Mouse (Mus musculus) MEL (cell line): Measurements from ENCODE around the gene Rrp36. TPM values are rescaled to one million over a fixed set of nuclear protein-coding genes. Genes with fewer than 3 reads are reported as not detected.

Experiments
- DNase-seq: peaks from one replicate; pipeline ENCODE4 v3.0.0; 2011; ENCODE audit warnings: low read depth, low spot score
- H3K27ac ChIP-seq: 2 replicates; pipeline ENCODE4 v1.5.1; 2012; ENCODE audit warnings: low read depth, mild to moderate bottlenecking, control low read depth, low read length, moderate library complexity; ENCODE audit not compliant: control insufficient read depth
- H3K27me3 ChIP-seq, 2 experiments: fragments of 150-350 bp in 1 of 2; sonication (generic) in 1 of 2; 2 replicates each; pipeline ENCODE4 v1.6.1; 2012; ENCODE audit warnings: low read length in 2 of 2, mild to moderate bottlenecking in 2 of 2, improper control_type of control experiment in 1 of 2, moderate library complexity in 1 of 2; ENCODE audit not compliant: insufficient read depth in 2 of 2, control insufficient read depth in 1 of 2
- H3K36me3 ChIP-seq, 2 experiments: 2 replicates each; pipeline ENCODE4 v1.6.1; 2012 to 2014; ENCODE audit warnings: low read length in 2 of 2, improper control_type of control experiment in 1 of 2, inconsistent platforms in 1 of 2, mild to moderate bottlenecking in 1 of 2; ENCODE audit not compliant: insufficient read depth in 2 of 2, control insufficient read depth in 1 of 2
- H3K4me1 ChIP-seq, 2 experiments: fragments of 150-350 bp in 1 of 2; sonication (generic) in 1 of 2; 2 replicates each; pipeline ENCODE4 v1.6.1; 2012; ENCODE audit warnings: low read length in 2 of 2, improper control_type of control experiment in 1 of 2, mild to moderate bottlenecking in 1 of 2; ENCODE audit not compliant: insufficient read depth in 2 of 2, control insufficient read depth in 1 of 2
- H3K4me3 ChIP-seq, 2 experiments: fragments of 150-350 bp in 1 of 2; sonication (generic) in 1 of 2; 2 replicates each; pipeline ENCODE4 v1.5.1; 2012; ENCODE audit warnings: low read depth in 2 of 2, low read length in 2 of 2, mild to moderate bottlenecking in 2 of 2, moderate library complexity in 2 of 2, control low read depth in 1 of 2, improper control_type of control experiment in 1 of 2; ENCODE audit not compliant: control insufficient read depth in 1 of 2, insufficient read depth in 1 of 2
- H3K79me2 ChIP-seq: 2 replicates; pipeline ENCODE4 v1.6.1; 2012; ENCODE audit warnings: mild to moderate bottlenecking, low read length, moderate library complexity; ENCODE audit not compliant: control insufficient read depth, poor library complexity, insufficient read depth
- H3K9ac ChIP-seq: 2 replicates; pipeline ENCODE4 v1.6.1; 2012; ENCODE audit warnings: low read depth, mild to moderate bottlenecking, control low read depth, low read length, moderate library complexity; ENCODE audit not compliant: control insufficient read depth, poor library complexity, severe bottlenecking
- H3K9me3 ChIP-seq: fragments of 150-350 bp; sonication (generic); replicated peaks from 2 replicates; pipeline ENCODE4 v1.6.1; 2012; ENCODE audit warnings: mild to moderate bottlenecking, low read length, improper control_type of control experiment, moderate library complexity; ENCODE audit not compliant: insufficient read depth
- CHD2 ChIP-seq: IDR thresholded peaks from 2 replicates; pipeline ENCODE4 v1.6.1; 2011; ENCODE audit warnings: low read length, improper control_type of control experiment
- ETS1 ChIP-seq: IDR thresholded peaks from 2 replicates; pipeline ENCODE4 v1.6.1; 2012; ENCODE audit warnings: low read depth, mild to moderate bottlenecking, inconsistent platforms, low read length, improper control_type of control experiment, moderate library complexity
- GABPA ChIP-seq: IDR thresholded peaks from 2 replicates; pipeline ENCODE4 v1.6.1; 2012; ENCODE audit warnings: low read depth, mild to moderate bottlenecking, inconsistent platforms, low read length, improper control_type of control experiment, moderate library complexity
- GATA1 ChIP-seq: IDR thresholded peaks from 2 replicates; pipeline ENCODE4 v1.6.1; 2011; ENCODE audit warnings: low read depth, low read length, improper control_type of control experiment
- KAT2A ChIP-seq: conservative IDR thresholded peaks from 2 replicates; pipeline ENCODE4 v1.6.1; 2012; ENCODE audit warnings: low read depth, low read length, improper control_type of control experiment, inconsistent platforms
- MAFK ChIP-seq: IDR thresholded peaks from 2 replicates; pipeline ENCODE4 v1.6.1; 2011; ENCODE audit warnings: low read depth, mild to moderate bottlenecking, low read length, improper control_type of control experiment, borderline replicate concordance
- MAZ ChIP-seq: IDR thresholded peaks from 2 replicates; pipeline ENCODE4 v1.6.1; 2012; ENCODE audit warnings: low read depth, mild to moderate bottlenecking, inconsistent platforms, low read length, improper control_type of control experiment
- MEF2A ChIP-seq: IDR thresholded peaks from 2 replicates; pipeline ENCODE4 v1.6.1; 2014; ENCODE audit warnings: low read depth, mild to moderate bottlenecking, inconsistent platforms, low read length, improper control_type of control experiment; ENCODE audit not compliant: poor library complexity, insufficient replicate concordance, severe bottlenecking; ENCODE audit errors: extremely low read depth
- MYB ChIP-seq: IDR thresholded peaks from 2 replicates; pipeline ENCODE4 v1.6.1; 2011; ENCODE audit warnings: mild to moderate bottlenecking, low read depth, low read length, improper control_type of control experiment
- NRF1 ChIP-seq: IDR thresholded peaks from 2 replicates; pipeline ENCODE4 v1.6.1; 2014; ENCODE audit warnings: low read depth, mild to moderate bottlenecking, inconsistent platforms, low read length, improper control_type of control experiment, moderate library complexity; ENCODE audit not compliant: poor library complexity, insufficient read depth, severe bottlenecking
- POLR2A ChIP-seq, 2 experiments: IDR thresholded peaks; 2 replicates each; pipeline ENCODE4 v1.6.1; 2011 to 2012; ENCODE audit warnings: low read length in 2 of 2, mild to moderate bottlenecking in 2 of 2, control low read depth in 1 of 2, improper control_type of control experiment in 1 of 2, low read depth in 1 of 2, moderate library complexity in 1 of 2; ENCODE audit not compliant: control insufficient read depth in 1 of 2, insufficient read depth in 1 of 2, poor library complexity in 1 of 2
- POLR2AphosphoS5 ChIP-seq: IDR thresholded peaks from 2 replicates; pipeline ENCODE4 v1.6.1; 2012; ENCODE audit warnings: low read depth, borderline replicate concordance, mild to moderate bottlenecking, inconsistent platforms, low read length, moderate library complexity, mixed read lengths
- RCOR1 ChIP-seq: IDR thresholded peaks from 2 replicates; pipeline ENCODE4 v1.6.1; 2012; ENCODE audit warnings: low read depth, mild to moderate bottlenecking, inconsistent platforms, low read length, improper control_type of control experiment
- SIN3A ChIP-seq: IDR thresholded peaks from 2 replicates; pipeline ENCODE4 v1.6.1; 2012; ENCODE audit warnings: low read length, improper control_type of control experiment, inconsistent platforms
- SMC3 ChIP-seq: IDR thresholded peaks from 2 replicates; pipeline ENCODE4 v1.6.1; 2011; ENCODE audit warnings: low read depth, low read length, improper control_type of control experiment
- TAL1 ChIP-seq: IDR thresholded peaks from 2 replicates; pipeline ENCODE4 v1.6.1; 2012; ENCODE audit warnings: mild to moderate bottlenecking, inconsistent platforms, low read length, moderate library complexity, mixed read lengths
- TBP ChIP-seq: IDR thresholded peaks from 2 replicates; pipeline ENCODE4 v1.8.0; 2011; ENCODE audit warnings: low read depth, low read length, improper control_type of control experiment
- ZKSCAN1 ChIP-seq: IDR thresholded peaks from 2 replicates; pipeline ENCODE4 v1.6.1; 2012; ENCODE audit warnings: low read depth, mild to moderate bottlenecking, inconsistent platforms, low read length, improper control_type of control experiment, moderate library complexity
- polyA plus RNA-seq, 2 experiments: library from polyadenylated mRNA; stranded (reverse) in 1 of 2; unstranded in 1 of 2; fragments of >175 nt in 1 of 2; fragments of >200 nt in 1 of 2; gene quantifications; 2 replicates each; pipeline versions ENCODE4 v1.2.1 to v1.2.4; 2012; ENCODE audit warnings: low replicate concordance in 2 of 2, low read depth in 1 of 2; ENCODE audit not compliant: insufficient read length in 2 of 2, insufficient read depth in 1 of 2, missing spikeins in 1 of 2
- total RNA-seq: library from RNA; depleted of rRNA; stranded (reverse); fragments of 300-350 nt; gene quantifications from 2 replicates; pipeline ENCODE4 v1.2.3, GENCODE M21; 2012

The Rrp36 gene
- total and polyA plus RNA-seq, 3 experiments = 51.2 to 55.3 TPM; not detected in 1

GRCm38 (mm10) chr17:46699912-46700311, 25.8 kb upstream of the Rrp36 start:
- TF ChIP-seq SIN3A = no peak
- no peak for TF ChIP-seq POLR2A (IDR thresholded peaks at IDR 0.05; ENCODE audit: control insufficient read depth in 1 of 2, insufficient read depth in 1 of 2, low read depth in 1 of 2, low read length in 2 of 2, poor library complexity in 1 of 2)
- TF ChIP-seq MAFK = no peak
- TF ChIP-seq, all 39 proteins: peak for 0
- Histone ChIP-seq H3K27me3 (no peaks in the 10 kb centered on the region), H3K9ac (no peak overlapping the region), H3K4me1 (peaks cover 3 to 21% of the 10 kb centered on the region in 2 experiments), H3K9me3 (no peaks in the 10 kb centered on the region), H3K79me2 (peaks cover 23% of the 10 kb centered on the region), H3K36me3 (peaks cover 0 to 8% of the 10 kb centered on the region in 2 experiments; a peak in 2 of 4 replicates), H3K4me3 (no peak overlapping the region), H3K27ac (no peak overlapping the region)
- DNase-seq = no peak

GRCm38 (mm10) chr17:46699245-46699644, 25.1 kb upstream of the Rrp36 start:
- H3K4me1 ChIP-seq = peaks cover 3 to 21% of the 10 kb centered on the region in 2 experiments
- H3K9me3 ChIP-seq = no peaks in the 10 kb centered on the region
- DNase-seq = no peak
- no peak overlapping the region for H3K9ac ChIP-seq
- H3K27ac ChIP-seq = no peak overlapping the region
- no peaks in the 10 kb centered on the region for H3K27me3 ChIP-seq
- H3K79me2 ChIP-seq = peaks cover 18% of the 10 kb centered on the region
- TF ChIP-seq MEF2A = no peak
- peaks cover 0 to 8% of the 10 kb centered on the region in 2 experiments; a peak in 2 of 4 replicates for H3K36me3 ChIP-seq
- H3K4me3 ChIP-seq = no peak overlapping the region

- Histone ChIP-seq H3K9me3 (no peaks in the 10 kb centered on the region), H3K4me3 (no peak overlapping the region), H3K79me2 (peaks cover 13% of the 10 kb centered on the region), H3K27me3 (no peaks in the 10 kb centered on the region), H3K36me3 (peaks cover 0 to 8% of the 10 kb centered on the region in 2 experiments; a peak in 2 of 4 replicates), H3K4me1 (peaks cover under 1 to 15% of the 10 kb centered on the region in 2 experiments; a peak in 3 of 4 replicates), H3K9ac (no peak overlapping the region), H3K27ac (no peak overlapping the region)
- no peak for TF ChIP-seq KAT2A
- no peak for TF ChIP-seq ETS1
- no peak for TF ChIP-seq MEF2A
- no peak for TF ChIP-seq MYB
- TF ChIP-seq MAZ = no peak
- TF ChIP-seq POLR2AphosphoS5 = no peak
- TF ChIP-seq POLR2A (IDR thresholded peaks at IDR 0.05; ENCODE audit: control insufficient read depth in 1 of 2, insufficient read depth in 1 of 2, low read depth in 1 of 2, low read length in 2 of 2, poor library complexity in 1 of 2) = no peak
- no peak for TF ChIP-seq GABPA
- no peak for TF ChIP-seq MAFK
- TF ChIP-seq NRF1 = no peak
- TF ChIP-seq GATA1 = no peak
- no peak for TF ChIP-seq ZKSCAN1
- TF ChIP-seq TAL1 = no peak
- TF ChIP-seq TBP = no peak
- no peak for TF ChIP-seq CHD2
- TF ChIP-seq SMC3 = no peak
- no peak for TF ChIP-seq RCOR1
- no peak for DNase-seq
Measured at GRCm38 (mm10) chr17:46698515-46698914, 24.4 kb upstream of the Rrp36 start.
